Mouse (Mus musculus) cerebellum, postnatal 10 days (tissue): ENCODE data around the gene Pcdh15.

Source experiments
- DNase-seq, 2 experiments: peaks; one replicate each; pipeline ENCODE4 v3.0.0; 2021; ENCODE audit warnings: mixed read lengths in 2 of 2

Pcdh15 gene

DNA sequence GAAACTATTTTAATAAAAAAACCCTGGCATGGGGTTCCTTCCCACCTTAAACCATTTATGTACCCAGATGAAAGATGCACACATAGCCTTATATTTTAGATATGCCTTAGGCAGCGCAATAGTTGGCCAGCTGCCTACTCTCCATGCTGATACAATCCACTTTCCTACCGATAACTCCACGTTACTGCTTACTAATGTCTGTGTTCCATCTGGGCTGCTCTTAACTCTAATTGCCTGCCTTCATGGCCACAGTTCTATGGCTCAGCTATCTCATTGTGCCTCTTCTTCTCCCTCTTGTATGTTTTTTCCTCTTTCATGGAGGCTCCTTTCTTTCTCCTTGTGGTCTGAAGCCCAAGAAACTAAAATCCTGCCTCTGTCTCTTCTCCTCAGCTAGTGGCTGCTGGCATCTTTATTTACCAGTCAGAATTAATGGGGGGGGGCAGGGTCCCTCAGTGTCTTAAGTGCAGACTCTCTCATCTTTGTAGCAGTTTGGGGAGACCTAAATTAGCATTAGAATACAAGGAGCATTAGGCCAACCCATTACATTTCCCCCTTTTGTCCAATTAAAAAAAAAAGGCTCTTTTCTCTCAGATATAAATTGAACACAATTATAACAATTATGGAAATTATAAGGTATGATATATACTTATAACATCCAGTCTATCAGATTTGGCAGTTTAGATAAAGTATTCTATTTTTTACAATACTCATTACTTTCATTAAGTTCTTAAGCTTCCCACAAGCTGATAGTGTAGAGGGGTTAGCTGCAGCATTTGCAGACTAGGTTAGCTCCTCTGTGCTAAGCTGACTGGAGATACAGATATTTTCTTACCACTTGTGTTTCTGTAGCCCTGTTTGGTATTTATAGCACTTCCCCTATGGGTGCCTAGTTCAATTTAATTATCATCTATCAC lies 1240.4 kb downstream of the Pcdh15 start:
- DNase-seq, result no peak

- DNase-seq, result no peak
Observed at GRCm38 (mm10) chr10:74359526-74359925, 1260.4 kb downstream of the Pcdh15 start.

DNA sequence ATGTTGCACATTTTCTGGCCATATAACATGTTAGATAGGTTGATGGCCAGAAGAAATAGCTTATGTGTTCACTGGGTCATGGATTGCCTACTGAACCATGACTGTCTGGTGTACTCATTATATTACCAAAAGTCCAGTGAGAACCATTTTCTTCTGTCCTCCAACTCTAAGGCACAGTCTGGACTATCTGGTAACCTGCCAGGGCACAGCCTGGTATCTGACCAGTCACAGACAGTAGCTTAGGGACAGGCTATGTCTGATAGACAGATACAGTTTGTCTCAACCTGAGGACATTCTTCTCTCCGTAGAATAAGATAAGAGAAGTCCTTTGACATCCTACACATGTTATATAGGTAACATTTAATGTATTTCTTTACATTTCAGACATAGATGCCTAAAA lies 1279.6 kb downstream of the Pcdh15 start:
- peak; percentile 16 to 29 for DNase-seq

- no peak for DNase-seq
Observed at GRCm38 (mm10) chr10:74379276-74380134, 1280.4 kb downstream of the Pcdh15 start.

- DNase-seq, result peak; percentile 31 to 51
Observed at GRCm38 (mm10) chr10:74387538-74388499, 1288.7 kb downstream of the Pcdh15 start.

DNA sequence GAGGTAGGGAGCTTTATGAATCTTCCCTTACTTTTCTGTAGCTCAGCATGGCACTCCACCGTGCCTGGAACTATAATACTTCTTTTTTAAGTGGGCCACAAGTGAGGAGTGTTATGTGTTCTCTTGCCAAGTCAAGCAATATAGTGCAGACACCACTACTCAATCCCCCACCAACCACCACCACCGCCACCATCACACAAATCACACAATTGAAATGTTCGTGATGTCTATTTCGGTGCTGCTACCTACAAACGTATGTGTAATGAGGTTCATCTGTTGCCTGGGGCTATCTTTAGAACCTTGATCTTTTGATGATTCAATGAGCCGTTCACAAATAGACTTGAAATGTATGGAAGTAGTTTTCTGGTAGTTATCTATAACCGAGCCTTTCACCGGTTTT lies 1304.0 kb downstream of the Pcdh15 start:
- DNase-seq, result no peak

DNA sequence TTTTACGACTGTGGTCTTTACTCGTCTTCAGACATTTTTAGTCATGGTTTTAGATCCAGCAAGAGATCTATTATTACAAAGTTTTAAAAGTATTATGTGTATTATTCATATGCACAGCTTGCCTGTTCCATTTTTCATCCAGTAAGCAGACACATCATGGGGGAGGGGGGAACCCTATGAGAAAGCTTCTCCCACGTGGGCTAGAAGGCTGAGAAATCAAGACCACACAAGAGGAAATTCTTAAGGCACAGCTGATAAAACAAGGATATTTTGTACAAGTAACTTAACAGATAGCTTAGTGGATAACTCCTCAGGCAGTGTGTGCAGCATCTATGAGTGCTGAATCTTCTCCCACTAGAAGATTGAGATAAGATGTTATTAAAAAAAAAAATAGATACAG lies 1314.9 kb downstream of the Pcdh15 start:
- no peak for DNase-seq

DNA sequence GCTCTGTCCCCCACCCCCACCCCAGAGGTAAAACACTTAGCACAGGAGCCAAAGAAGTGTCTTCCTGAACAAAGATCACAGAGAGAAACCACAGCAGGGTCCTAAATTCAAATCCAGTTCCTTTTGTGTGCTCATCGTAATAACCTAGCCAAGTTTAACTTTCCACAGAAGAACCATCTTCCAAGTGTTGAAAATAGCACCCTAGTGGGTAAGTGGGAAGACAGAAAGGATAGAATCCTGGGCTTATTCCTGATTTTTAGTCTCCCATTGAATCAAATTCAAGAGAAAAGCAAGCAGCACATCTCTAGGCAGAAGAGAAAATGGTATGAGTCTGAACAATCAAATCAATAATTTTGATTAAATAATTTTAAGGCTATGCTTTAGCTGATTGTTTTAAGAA lies 1315.8 kb downstream of the Pcdh15 start:
- DNase-seq, result no peak

GRCm38 (mm10) chr10:74415359-74415758 lies 1316.2 kb downstream of the Pcdh15 start:
- DNase-seq, result no peak

DNA sequence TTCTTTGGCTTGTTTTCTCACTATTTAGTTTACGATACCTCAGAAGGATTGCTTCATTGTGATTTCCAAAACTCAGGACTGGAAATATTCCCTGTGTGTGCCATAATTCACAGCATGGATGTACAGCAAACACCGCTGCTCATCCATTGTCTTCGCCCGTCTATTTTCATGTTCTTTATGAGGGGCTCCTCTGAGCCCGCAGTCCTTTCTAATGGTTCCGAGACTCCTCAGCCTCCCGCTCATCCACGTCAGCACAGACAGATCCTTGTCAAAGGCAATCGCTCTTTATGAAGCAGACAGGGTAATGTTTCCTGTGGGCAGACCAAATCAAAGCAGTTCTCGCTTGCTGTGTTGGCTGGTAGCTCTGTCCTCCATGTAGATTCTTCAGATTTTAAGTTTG lies 1316.8 kb downstream of the Pcdh15 start:
- DNase-seq, result no peak

DNA sequence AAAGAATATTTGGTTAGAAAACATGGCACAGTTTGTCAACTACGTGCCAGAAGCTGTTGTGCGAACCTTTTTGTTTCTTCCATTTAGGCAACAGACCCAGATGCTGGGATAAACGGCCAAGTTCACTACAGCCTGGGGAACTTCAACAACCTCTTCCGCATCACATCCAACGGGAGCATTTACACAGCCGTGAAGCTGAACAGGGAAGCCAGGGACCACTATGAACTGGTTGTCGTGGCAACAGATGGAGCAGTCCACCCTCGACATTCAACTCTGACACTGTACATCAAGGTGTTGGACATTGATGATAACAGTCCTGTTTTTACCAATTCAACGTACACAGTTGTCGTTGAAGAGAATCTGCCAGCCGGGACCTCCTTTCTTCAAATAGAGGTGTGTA lies 1350.9 kb downstream of the Pcdh15 start:
- DNase-seq, result no peak

DNA sequence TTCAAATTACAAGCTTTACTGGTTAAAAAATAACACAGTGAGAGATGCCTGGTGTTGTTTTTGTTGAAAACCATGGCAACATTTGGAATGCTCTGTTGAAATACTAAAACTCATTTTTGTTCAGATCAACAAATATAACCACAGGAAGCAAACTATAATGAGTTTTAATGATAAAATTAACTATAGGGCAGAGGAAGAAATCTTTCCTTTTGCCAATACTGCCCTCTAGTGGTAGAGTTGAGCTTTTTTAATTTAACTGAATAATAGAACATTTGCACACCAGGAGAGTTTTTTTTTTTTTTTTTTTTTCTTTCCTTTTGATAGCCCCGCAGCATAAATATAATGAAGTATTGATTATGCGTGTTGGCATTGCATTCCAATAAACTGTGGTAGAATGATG lies 1364.8 kb downstream of the Pcdh15 start:
- peak in 1 of 2 experiments; percentile 56 for DNase-seq

DNA sequence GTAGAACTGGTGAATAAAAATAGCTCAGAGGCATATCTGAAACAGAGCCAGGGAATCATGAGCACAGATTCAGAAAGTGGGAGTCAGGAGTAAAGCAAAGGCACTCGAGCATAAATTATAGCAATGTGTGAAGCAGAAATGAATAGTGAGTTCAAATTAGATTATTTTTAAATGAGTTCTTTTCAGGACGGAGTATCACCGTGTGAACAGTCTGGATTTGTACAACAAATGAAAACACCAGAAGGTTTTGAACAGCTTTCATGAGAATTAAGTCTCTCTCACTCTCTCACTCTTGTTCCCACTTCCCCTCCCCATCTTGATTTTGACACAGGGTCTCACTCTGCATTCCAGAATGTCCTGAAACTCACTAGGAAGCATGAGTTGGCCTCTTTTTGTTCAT lies 1381.6 kb downstream of the Pcdh15 start:
- no peak for DNase-seq

- DNase-seq, result peak in 1 of 2 experiments; percentile 3
Observed at GRCm38 (mm10) chr10:74512315-74512714, 1413.2 kb downstream of the Pcdh15 start.

DNA sequence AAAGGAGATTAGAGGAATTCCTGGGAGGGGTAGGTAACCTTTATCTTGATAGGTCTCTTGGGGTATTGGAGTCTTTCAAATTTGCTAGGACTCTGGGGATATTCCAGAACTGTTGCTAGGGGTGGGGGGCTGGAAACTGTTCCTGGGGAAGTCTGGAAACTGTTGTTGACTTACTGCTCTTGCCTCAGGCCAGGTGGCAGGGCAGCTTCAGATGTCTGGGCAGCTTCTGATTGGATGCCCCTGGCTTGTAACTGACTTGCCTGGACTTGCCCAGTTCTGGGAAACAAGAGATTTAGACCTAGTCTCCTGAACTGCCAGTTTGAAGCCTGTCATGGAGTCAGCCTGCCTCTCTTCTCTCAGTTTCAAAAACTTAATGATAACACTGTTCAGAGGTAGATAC lies 1414.6 kb downstream of the Pcdh15 start:
- no peak for DNase-seq

- no peak for DNase-seq
Observed at GRCm38 (mm10) chr10:74538371-74538770, 1439.2 kb downstream of the Pcdh15 start.

DNA sequence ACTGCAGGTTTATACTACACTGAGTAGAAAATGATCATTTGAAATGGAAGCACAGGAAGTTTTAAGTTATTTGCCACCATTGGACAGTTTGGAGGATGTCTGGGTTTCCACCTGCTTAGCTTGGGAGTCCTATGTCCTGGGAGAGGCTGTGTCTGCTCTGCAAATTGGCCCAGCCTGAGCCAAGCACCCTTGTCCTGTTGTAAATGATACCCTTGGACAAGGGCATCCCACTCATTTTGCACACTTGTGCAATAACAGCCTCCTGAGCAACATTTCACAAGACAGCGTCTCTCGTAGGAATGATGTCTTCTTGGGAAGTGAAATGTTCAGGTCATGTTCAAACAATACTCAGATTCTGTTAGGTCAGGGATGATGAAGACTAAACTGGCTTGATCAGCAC lies 1456.2 kb downstream of the Pcdh15 start:
- no peak for DNase-seq

DNA sequence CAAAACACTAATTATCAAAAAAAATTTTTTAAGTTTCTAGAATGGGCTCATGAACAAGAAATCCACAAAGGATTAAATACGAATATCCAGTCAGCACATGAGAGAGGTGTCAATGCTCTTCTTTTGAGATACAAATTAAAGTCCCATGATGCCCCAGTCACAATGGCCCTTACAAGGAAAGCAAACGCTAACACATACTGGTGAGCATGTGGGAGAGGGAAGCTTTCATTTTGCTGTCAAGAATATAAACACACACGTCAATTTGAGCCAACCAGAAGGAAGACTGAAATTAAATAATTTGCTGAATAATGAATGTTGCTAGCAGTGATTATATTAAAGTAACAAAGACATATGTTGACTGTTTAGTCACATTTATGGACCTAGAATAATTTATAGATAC lies 1470.5 kb downstream of the Pcdh15 start:
- no peak for DNase-seq

DNA sequence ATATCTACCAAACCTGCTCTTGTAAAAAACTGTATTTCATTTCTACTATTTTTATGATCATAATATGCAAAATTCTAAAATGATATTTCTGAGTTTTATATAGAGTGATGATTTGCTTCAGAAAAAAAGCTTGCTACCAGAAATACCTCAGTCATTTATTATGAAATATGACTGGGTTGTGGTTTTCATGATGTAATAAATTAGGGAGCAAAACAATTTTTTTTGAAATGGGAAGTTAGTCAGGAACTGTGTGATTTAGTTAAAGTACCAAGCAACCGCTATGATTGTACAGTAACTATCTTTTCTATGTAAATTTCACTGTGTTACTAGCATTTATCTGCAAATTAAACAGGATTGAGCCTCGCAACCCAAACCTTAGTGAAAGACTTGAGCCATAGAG lies 1480.8 kb downstream of the Pcdh15 start:
- no peak for DNase-seq

GRCm38 (mm10) chr10:74591799-74592198 lies 1492.7 kb downstream of the Pcdh15 start:
- DNase-seq, result peak; percentile 72 to 73

GRCm38 (mm10) chr10:74607683-74608082 lies 1508.5 kb downstream of the Pcdh15 start:
- DNase-seq, result no peak

DNA sequence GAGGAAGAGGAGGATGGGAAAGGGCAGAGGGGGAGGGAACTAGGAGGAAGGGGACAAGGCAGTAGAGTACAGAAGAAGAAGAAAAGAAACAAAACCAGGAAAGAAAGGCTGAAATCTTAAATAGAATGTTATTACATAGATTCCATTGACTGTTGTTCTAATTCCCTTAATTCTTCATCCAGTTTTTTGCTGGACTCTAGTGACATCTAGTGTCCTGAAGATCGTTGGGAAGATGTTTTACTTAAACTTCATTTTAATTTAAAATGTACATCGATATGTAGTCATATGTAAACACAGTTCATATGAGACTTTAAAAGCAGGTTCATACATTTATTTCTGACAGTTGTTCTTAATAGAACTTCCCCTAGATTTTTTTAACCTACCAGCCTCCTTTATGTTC lies 1522.7 kb downstream of the Pcdh15 start:
- peak; percentile 8 to 21 for DNase-seq

- DNase-seq, result no peak
Observed at GRCm38 (mm10) chr10:74625715-74626114, 1526.6 kb downstream of the Pcdh15 start.
